Mouse (Mus musculus) heart, embryonic 14.5 days (tissue): Measurements from ENCODE around the gene Fgfr2. TPM values are rescaled to one million over a fixed set of nuclear protein-coding genes. Genes with fewer than 3 reads are reported as not detected.
A peak's percentile ranks its signal among the peaks of the same experiment; 100 is the strongest.

Experiments used
- ATAC-seq: fragments of 200-750 bp; cut with Nextera tagmentation; 2 replicates; pipeline ENCODE4 v1.8.0; 2017; ENCODE audit warnings: low read depth, moderate TSS enrichment; ENCODE audit not compliant: insufficient number of reproducible peaks, insufficient read depth, low FRiP score
- H3K27ac ChIP-seq, 2 experiments: fragments of 200-500 bp in 1 of 2; fragments of 300-500 bp in 1 of 2; sonication (generic) in 1 of 2; replicated peaks in 1 of 2; 2 replicates each; pipeline ENCODE4 v1.5.1; 2012 to 2014; ENCODE audit warnings: low read depth in 2 of 2, low read length in 2 of 2, control low read depth in 1 of 2, mild to moderate bottlenecking in 1 of 2, mixed read lengths in 1 of 2; ENCODE audit not compliant: control insufficient read depth in 1 of 2, insufficient read depth in 1 of 2
- H3K27me3 ChIP-seq: fragments of 300-500 bp; sonication (generic); 2 replicates; pipeline ENCODE4 v1.6.1; 2014; ENCODE audit warnings: mild to moderate bottlenecking, low read length, control low read depth; ENCODE audit not compliant: control insufficient read depth, insufficient read depth
- H3K36me3 ChIP-seq: fragments of 300-500 bp; sonication (generic); 2 replicates; pipeline ENCODE4 v1.6.1; 2014; ENCODE audit warnings: mild to moderate bottlenecking, control low read depth, low read length, mixed read lengths; ENCODE audit not compliant: control insufficient read depth, insufficient read depth
- H3K4me1 ChIP-seq, 2 experiments: fragments of 200-500 bp in 1 of 2; fragments of 300-500 bp in 1 of 2; sonication (generic) in 1 of 2; 2 replicates each; pipeline ENCODE4 v1.6.1; 2012 to 2014; ENCODE audit warnings: low read length in 2 of 2, control low read depth in 1 of 2, mixed read lengths in 1 of 2; ENCODE audit not compliant: control insufficient read depth in 2 of 2, insufficient read depth in 2 of 2
- H3K4me2 ChIP-seq: fragments of 300-500 bp; sonication (generic); 2 replicates; pipeline ENCODE4 v1.6.1; 2014; ENCODE audit warnings: mild to moderate bottlenecking, low read length
- H3K4me3 ChIP-seq, 2 experiments: fragments of 200-500 bp in 1 of 2; fragments of 300-500 bp in 1 of 2; sonication (generic) in 1 of 2; 2 replicates each; pipeline ENCODE4 v1.5.1; 2012 to 2014; ENCODE audit warnings: low read length in 2 of 2, mild to moderate bottlenecking in 2 of 2, control low read depth in 1 of 2, low read depth in 1 of 2, moderate library complexity in 1 of 2; ENCODE audit not compliant: control insufficient read depth in 1 of 2, insufficient read depth in 1 of 2
- H3K9ac ChIP-seq: fragments of 300-500 bp; sonication (generic); 2 replicates; pipeline ENCODE4 v1.6.1; 2014; ENCODE audit warnings: mild to moderate bottlenecking, low read length
- H3K9me3 ChIP-seq: fragments of 300-500 bp; sonication (generic); 2 replicates; pipeline ENCODE4 v1.6.1; 2016; ENCODE audit warnings: low read length, control low read depth; ENCODE audit not compliant: control insufficient read depth
- WGBS: fragments of 180-500 bp; shearing (Covaris S2); extraction: QIAGEN DNeasy Blood & Tissue Kit; methylation state at CpG from one replicate; pipeline ENCODE4 v1.1.7; 2014; 5-methylcytosine and 5-hydroxymethylcytosine counted together
- polyA plus RNA-seq: library from polyadenylated mRNA; unstranded; fragments of >200 nt; fragmentation: Nextera tagmentation; extraction: Ambion mirVana; gene quantifications from 2 replicates; pipeline ENCODE4 v1.2.1, GENCODE M21; 2014

The Fgfr2 gene
- polyA plus RNA-seq, 1 experiment from 2014 or later = 22.4 TPM

DNA sequence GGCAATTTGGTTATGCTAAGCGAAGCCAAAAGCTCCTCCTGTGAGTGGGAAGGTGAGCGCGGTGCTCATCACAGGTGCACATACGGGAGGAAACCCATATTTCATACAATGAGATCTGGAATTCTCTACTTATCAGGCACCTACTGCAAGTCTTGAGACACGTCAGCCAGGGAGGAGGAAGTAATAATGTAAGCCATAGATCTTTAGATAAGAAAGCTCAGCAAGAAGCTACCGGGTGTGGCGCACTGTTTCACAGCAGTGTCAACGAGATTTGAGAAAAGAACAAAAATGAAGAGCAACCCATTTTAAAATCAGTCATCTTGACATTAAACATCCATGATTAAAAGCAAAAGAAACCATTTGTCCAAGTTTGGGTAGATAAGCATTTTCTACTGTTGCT lies 94.1 kb downstream of the Fgfr2 start:
- Histone ChIP-seq H3K27ac (no peak overlapping the region), H3K4me3 (no peak overlapping the region), H3K4me2 (no peak overlapping the region), H3K9me3 (no peaks in the 10 kb centered on the region), H3K27me3 (no peaks in the 10 kb centered on the region), H3K36me3 (peaks cover 7% of the 10 kb centered on the region; the same call in 1 of the 2 replicates), H3K9ac (no peak overlapping the region), H3K4me1 (peaks cover 32 to 45% of the 10 kb centered on the region in 2 experiments)
- ATAC-seq = no peak
- WGBS = 87% methylated on average over 8 of the region's 8 CpGs

DNA sequence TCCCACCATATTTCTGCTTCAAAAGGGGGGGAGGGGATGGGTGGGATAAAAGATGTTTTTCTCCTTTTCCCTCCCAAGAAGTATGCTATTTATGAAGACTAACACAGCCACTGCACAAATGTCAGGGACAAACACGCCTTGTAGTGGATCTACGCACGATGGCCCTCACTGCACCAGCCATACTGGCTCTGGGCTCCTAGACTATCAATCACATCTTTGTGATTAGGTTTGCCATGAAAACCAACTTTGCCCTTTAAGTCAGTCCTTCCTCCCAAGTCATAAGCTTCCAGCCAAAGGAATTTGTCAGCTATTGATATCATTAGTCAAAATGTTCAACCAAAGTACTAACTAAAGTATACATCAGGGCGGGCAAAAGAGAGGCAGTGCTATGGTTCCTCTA lies 95.2 kb downstream of the Fgfr2 start:
- no peak overlapping the region for H3K4me2 ChIP-seq
- H3K27me3 ChIP-seq = no peaks in the 10 kb centered on the region
- H3K9me3 ChIP-seq = no peaks in the 10 kb centered on the region
- H3K9ac ChIP-seq = no peak overlapping the region
- no peak for ATAC-seq
- H3K4me3 ChIP-seq = no peak overlapping the region
- peaks cover 25 to 41% of the 10 kb centered on the region in 2 experiments for H3K4me1 ChIP-seq
- 85% methylated on average over 4 of the region's 4 CpGs for WGBS
- H3K27ac ChIP-seq = no peak overlapping the region
- H3K36me3 ChIP-seq = peaks cover 7% of the 10 kb centered on the region; the same call in 1 of the 2 replicates

DNA sequence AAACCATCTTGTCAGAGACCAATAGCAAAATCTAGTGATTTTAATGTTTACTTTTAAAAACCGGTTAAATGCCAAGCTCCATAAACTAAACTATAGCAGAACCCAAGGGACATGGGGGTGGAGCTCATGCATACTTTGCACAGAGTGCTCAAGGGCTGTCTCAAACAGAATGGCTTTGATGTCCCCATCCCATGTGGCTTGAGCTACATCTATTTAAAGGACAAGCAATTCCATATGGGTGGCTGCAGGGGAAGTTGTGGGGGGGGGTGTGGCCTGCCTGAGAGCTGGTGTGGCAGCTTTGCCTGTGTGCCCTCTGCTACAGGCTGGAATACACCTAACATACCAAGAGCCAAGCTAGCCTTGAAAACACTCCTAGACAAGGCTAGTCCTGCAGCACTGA lies 98.5 kb downstream of the Fgfr2 start:
- H3K27ac ChIP-seq = no peak overlapping the region

DNA sequence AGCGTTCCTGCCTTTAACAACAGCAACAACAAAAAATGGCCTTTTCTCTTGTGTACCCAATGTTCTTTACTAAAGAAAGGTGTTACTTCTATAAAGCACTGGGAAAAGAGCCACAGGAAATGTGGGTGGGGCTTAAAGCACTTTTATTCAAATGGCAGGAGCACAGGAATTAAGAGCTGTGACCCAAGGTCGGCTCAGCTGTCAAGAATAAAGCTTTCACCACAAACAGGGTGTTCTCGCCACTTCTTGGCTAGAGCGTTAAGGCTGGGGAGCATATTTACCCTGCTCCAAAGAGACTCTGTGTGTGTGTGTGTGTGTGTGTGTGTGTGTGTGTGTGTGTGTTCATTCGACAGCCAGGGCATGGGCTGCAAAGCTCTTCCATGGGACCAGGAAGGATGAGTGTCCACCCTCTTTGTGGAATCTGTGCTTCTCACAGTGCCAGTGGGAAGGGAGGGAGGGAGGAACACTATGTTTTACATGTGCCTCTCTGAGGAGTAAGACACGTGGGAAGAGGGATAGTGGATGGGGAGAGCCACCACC lies 103.6 kb downstream of the Fgfr2 start:
- H3K9ac ChIP-seq = no peak overlapping the region
- H3K27ac ChIP-seq = peak overlapping the region; percentile 14 to 60; a peak in 2 of 4 replicates
- H3K36me3 ChIP-seq = no peaks in the 10 kb centered on the region
- no peaks in the 10 kb centered on the region for H3K9me3 ChIP-seq
- no peak for ATAC-seq
- 28% methylated on average over 6 of the region's 6 CpGs for WGBS
- H3K4me1 ChIP-seq = peaks cover 29 to 61% of the 10 kb centered on the region in 2 experiments
- no peak overlapping the region for H3K4me2 ChIP-seq
- no peak overlapping the region for H3K4me3 ChIP-seq
- no peaks in the 10 kb centered on the region for H3K27me3 ChIP-seq

More for the DNA sequence above, 98.5 kb downstream of the Fgfr2 start:
- Histone ChIP-seq H3K9ac (no peak overlapping the region), H3K4me1 (peaks cover 32 to 59% of the 10 kb centered on the region in 2 experiments), H3K27me3 (no peaks in the 10 kb centered on the region), H3K4me3 (no peak overlapping the region), H3K9me3 (no peaks in the 10 kb centered on the region), H3K36me3 (peaks cover 5% of the 10 kb centered on the region; the same call in 1 of the 2 replicates), H3K4me2 (no peak overlapping the region)
- 82% methylated on average over 1 of the region's 1 CpGs for WGBS
- no peak; the same call in 1 of the 2 replicates for ATAC-seq

DNA sequence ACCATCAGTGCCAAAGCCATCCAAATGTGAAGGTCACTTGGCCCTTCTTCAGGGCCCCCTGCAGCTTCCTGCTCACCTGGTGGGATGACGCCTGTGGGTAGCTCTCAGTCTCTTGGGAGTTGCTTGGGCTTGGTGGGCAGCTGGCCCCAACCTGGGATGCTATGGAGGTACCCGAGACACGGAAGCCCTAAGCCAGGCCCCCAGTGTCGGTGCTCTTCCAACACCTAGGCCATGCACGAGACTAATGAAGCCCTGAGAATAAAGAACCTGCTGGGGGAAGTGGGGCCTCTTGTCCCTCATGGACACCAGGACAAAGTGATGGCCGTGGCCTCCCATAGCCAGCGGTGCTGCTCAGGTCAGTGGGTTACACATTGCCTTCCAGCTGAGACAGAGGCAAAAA lies 104.2 kb downstream of the Fgfr2 start:
- ATAC-seq = no peak
- Histone ChIP-seq H3K27ac (peak overlapping the region; percentile 14 to 60; a peak in 2 of 4 replicates), H3K27me3 (no peaks in the 10 kb centered on the region), H3K4me3 (no peak overlapping the region), H3K9ac (no peak overlapping the region), H3K36me3 (no peaks in the 10 kb centered on the region), H3K4me2 (no peak overlapping the region), H3K4me1 (peaks cover 32 to 65% of the 10 kb centered on the region in 2 experiments), H3K9me3 (no peaks in the 10 kb centered on the region)
- WGBS = 68% methylated on average over 7 of the region's 7 CpGs

DNA sequence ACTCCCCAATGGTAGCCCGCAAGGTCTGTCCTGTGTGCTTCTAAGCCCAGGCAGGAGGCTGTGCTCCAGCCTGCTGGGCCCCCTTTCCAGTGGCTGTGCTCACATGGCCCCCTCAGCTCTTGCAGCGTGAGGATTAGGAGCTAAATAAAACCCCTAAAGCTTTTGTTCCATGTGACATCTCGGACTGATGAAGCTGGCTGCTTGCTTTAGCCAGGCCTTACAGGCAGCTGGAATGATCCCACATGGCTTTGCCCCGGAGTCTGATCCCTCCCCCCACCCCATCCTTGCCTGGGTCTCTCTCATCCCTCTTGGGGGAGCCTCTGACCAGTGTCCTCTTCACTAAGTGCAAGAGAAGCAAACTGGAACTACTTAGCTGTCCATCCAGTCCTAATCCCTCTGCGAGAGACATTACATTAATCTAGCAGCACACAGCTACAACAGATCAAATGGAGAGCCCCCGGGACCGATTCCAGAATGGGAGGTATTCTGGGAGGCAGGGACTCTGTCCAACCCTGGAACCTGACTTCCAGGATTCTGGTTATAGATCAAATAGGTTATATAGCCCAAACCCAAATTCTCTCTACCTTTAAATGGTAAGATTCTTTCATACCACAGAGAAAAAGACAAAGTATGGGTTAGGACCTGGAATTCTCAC lies 107.6 kb downstream of the Fgfr2 start:
- peak; percentile 34; the same call in 1 of the 2 replicates for ATAC-seq
- Histone ChIP-seq H3K9ac (peak overlapping the region; percentile 56), H3K36me3 (no peaks in the 10 kb centered on the region), H3K4me2 (peak overlapping the region; percentile 42), H3K27ac (peak overlapping the region; percentile 70 to 88), H3K27me3 (no peaks in the 10 kb centered on the region), H3K4me1 (peaks cover 50 to 77% of the 10 kb centered on the region in 2 experiments), H3K4me3 (no peak overlapping the region; a peak in 1 of 4 replicates), H3K9me3 (no peaks in the 10 kb centered on the region)
- WGBS = 26% methylated on average over 7 of the region's 7 CpGs

DNA sequence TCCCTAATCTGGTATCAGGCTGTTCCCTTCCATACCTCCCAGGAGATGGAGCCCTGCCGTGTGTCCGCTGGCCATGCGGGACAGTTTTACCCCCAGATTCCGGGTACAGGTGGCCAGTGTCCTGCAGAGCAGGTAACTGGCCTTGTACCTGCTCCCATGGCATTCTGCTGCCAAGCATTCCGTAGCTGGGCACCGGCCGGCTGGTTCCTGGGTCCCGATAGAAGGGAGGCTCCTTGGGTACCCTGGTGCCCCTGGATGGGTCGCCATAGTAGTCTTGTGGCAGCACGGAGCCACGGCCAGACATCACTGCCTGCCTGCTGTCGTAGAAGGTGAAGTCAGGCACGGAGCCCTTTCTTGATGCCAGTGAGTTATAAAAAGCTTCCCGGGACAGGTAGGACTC lies 108.5 kb downstream of the Fgfr2 start:
- no peaks in the 10 kb centered on the region for H3K27me3 ChIP-seq
- H3K27ac ChIP-seq = peak overlapping the region; percentile 70 to 88
- 86% methylated on average over 14 of the region's 14 CpGs for WGBS
- peaks cover 8% of the 10 kb centered on the region for H3K36me3 ChIP-seq
- no peaks in the 10 kb centered on the region for H3K9me3 ChIP-seq
- peak overlapping the region; percentile 56; the same call in 1 of the 2 replicates for H3K9ac ChIP-seq
- no peak for ATAC-seq
- H3K4me2 ChIP-seq = peak overlapping the region; percentile 42
- H3K4me3 ChIP-seq = no peak overlapping the region
- peaks cover 49 to 77% of the 10 kb centered on the region in 2 experiments for H3K4me1 ChIP-seq
